Mouse (Mus musculus) CD4-positive helper T cell, adult 2 months (primary cell): Measurements from ENCODE around the gene Grm2.
A peak's percentile ranks its signal among the peaks of the same experiment; 100 is the strongest.
"Not testable (repeated sequence)": the region's sequence is repeated elsewhere in the genome, so short reads cannot be mapped to it uniquely, and the experiment has no call there.

Experiments used
- DNase-seq: peaks from one replicate; pipeline ENCODE4 v3.0.0-alpha.2; 2012; ENCODE audit warnings: low read depth, missing footprints, low spot score

Grm2 gene

GRCm38 (mm10) chr9:106652720-106653119 is 3.2 kb downstream of the Grm2 start:
- DNase-seq = no peak

GRCm38 (mm10) chr9:106647226-106647625 is 8.7 kb downstream of the Grm2 start:
- no peak for DNase-seq

GRCm38 (mm10) chr9:106645684-106646271 is 10.1 kb downstream of the Grm2 start:
- DNase-seq = no peak

GRCm38 (mm10) chr9:106643787-106644186 is 12.1 kb downstream of the Grm2 start:
- DNase-seq = no peak

- DNase-seq = peak; percentile 65
Measured at GRCm38 (mm10) chr9:106643128-106643527, 12.8 kb downstream of the Grm2 start.

GRCm38 (mm10) chr9:106641346-106641745 is 14.5 kb downstream of the Grm2 start:
- no peak for DNase-seq

- DNase-seq = no peak
Measured at GRCm38 (mm10) chr9:106638154-106638553, 17.7 kb downstream of the Grm2 start.

GRCm38 (mm10) chr9:106632185-106632584 is 23.7 kb downstream of the Grm2 start:
- no peak for DNase-seq

- DNase-seq = not testable (repeated sequence)
Measured at GRCm38 (mm10) chr9:106627796-106628195, 28.1 kb downstream of the Grm2 start.

GRCm38 (mm10) chr9:106626282-106626681 is 29.6 kb downstream of the Grm2 start, which contains the start of gene Iqcf6:
Gene Iqcf6 (plus strand): TSS chr9:106626582.
- DNase-seq = no peak

- no peak for DNase-seq
Measured at GRCm38 (mm10) chr9:106617496-106617895, 38.4 kb downstream of the Grm2 start.

GRCm38 (mm10) chr9:106616306-106616705 is 39.6 kb downstream of the Grm2 start:
- DNase-seq = no peak

- no peak for DNase-seq
Measured at GRCm38 (mm10) chr9:106614616-106615015, 41.3 kb downstream of the Grm2 start.

- no peak for DNase-seq
Measured at GRCm38 (mm10) chr9:106613951-106614350, 41.9 kb downstream of the Grm2 start.

- DNase-seq = no peak
Measured at GRCm38 (mm10) chr9:106610727-106611126, 45.2 kb downstream of the Grm2 start.

GRCm38 (mm10) chr9:106600546-106600945 is 55.3 kb downstream of the Grm2 start:
- DNase-seq = peak; percentile 31

- DNase-seq = no peak
Measured at GRCm38 (mm10) chr9:106598466-106598865, 57.4 kb downstream of the Grm2 start.

GRCm38 (mm10) chr9:106595836-106596235 is 60.0 kb downstream of the Grm2 start:
- no peak for DNase-seq

- DNase-seq = not testable (repeated sequence)
Measured at GRCm38 (mm10) chr9:106595402-106595801, 60.5 kb downstream of the Grm2 start.
